Mouse (Mus musculus) 416B (cell line): ENCODE data around the gene Tmem125.
"Not testable (repeated sequence)": the region's sequence is repeated elsewhere in the genome, so short reads cannot be mapped to it uniquely, and the experiment has no call there.

Source experiments
- DNase-seq: peaks from one replicate; pipeline ENCODE4 v3.0.0; 2011; ENCODE audit warnings: low read depth

The Tmem125 gene

GRCm38 (mm10) chr4:118543592-118544260 lies at the start of gene Tmem125:
Tmem125 (minus strand) TSS chr4:118544044.
- no peak for DNase-seq

GRCm38 (mm10) chr4:118589733-118590130 lies 45.9 kb upstream of the Tmem125 start:
- no peak for DNase-seq

DNA sequence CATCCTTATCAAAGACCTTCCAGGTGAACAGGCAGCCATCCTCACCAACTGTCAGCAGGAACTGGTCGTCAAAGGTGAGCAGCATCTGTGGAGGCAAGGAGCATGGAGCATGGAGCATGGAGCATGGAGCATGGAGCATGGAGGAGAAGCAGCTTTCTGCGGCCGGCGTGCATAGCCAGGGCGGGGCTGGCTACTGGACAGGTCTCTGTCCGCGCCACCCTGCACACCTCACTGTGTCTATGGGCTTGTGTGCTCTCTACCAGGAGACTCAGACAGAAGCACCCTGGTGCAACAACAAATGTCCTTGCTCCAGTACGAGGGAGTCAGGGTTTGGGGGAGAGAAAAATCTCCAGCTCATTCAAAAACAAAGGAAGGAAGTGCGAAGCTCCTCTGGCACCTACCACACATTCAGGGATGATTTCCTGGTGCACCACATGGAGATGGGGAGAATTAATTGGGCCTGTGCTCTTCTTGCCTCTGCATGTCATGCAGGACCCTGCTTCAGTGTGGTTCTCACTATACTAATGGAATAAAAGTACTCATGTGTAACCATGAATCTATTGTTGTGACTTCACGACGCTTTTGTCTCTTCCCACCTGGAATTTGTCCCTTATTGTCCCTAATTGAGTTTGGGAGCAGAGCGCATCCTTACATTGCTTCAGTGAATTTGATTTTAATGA lies 45.3 kb upstream of the Tmem125 start:
- no peak for DNase-seq

- DNase-seq = peak; percentile 24
These were observed 38.8 kb upstream of the Tmem125 start for GRCm38 (mm10) chr4:118582629-118583028.

DNA sequence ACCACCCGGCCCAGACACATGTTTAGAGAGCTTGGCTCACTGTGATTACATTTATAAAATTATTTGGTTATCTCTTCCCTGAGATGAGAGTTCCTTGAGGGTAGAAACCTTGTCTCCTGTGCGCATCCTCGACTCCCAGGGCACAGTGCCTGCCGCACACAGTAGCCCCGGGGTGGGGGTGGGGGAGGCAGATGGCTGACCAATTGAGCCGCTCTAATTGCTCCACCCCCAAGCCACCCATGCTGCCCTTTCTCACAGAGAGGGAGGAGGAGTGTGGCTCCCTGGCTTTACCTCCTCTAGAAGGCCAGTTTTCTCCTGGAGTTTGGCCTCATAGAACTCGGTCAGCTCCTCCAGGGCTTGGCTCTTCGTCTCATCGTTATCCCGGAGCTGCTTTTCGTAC lies 37.7 kb upstream of the Tmem125 start:
- DNase-seq = no peak

DNA sequence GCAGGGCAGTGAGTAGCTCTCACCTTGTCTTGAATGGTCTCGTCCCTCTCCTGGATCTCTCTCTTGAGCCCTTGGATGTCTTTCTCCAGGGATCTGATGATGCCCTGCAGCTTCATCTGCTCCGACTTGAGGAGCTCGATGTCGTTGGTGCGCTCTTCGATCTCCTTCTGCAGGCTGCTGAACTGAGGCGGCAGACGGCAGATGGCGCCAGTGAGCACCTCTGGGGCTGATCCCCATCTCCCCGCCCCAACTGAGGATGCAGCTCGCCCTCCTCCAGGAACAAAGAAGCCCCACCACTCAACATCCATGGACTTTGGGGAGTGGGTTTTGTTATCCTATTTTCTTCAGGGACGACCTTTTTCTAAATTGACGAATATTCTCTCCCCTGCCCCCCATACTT lies 35.5 kb upstream of the Tmem125 start:
- peak; percentile 41 for DNase-seq

GRCm38 (mm10) chr4:118576097-118576496 lies 32.3 kb upstream of the Tmem125 start:
- peak; percentile 75 for DNase-seq

DNA sequence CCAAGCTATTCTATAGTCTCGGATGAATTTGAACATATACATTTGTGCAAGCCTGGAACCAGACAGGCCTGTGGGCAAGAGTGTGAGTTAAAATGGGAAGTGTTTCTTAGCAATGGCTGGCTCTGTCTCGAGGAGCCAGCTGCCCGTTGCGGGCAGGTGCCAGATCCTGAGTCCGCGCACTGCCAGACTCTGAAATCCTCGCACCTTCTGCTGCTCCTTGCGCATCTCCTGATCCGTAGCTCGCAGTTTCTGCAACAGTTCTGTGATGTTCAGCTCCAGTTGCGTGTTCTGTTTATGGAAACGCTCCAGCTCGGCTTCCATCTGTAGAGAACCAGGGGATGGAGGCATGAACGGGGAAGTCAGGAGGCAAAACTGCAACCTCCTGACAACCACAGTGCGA lies 27.6 kb upstream of the Tmem125 start:
- no peak for DNase-seq

DNA sequence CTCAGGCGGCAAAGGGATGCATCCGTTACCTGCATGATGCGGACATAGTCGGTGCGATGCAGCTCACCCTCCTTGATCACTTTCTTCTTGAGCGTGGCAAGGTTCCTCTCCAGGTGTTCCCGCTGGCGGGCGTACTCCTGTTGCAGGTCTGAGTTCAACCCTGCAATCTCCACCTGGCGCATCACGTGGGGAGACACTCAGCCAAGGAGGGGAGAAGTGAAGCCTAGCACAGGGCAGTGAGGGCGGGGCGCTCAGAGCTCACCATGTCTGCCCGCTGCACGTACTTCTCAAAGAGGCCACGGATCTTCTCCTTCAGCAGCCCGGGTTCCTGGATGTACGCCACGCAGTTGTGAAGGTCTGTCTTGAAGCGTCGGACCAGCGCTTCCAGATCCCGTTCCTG lies 25.5 kb upstream of the Tmem125 start:
- DNase-seq = no peak

DNA sequence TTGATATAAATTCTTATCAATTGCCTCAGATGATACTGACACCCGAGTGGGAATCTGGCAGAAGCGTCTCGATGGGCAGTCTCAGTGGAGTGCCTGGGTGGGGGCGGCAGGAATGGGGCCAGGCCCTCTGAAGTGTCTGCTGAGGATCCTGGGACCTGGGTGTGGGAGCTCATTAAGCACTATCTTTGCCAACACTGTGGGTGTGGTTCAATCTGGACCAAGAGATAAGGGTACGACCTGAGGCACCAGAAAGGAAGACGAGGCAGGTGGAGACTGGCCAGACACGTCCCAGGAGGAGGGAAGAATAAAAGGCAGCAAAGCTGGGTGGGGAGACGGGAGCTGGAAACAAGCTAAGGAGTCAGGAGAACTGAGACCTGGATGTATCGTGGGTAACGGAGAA lies 24.9 kb upstream of the Tmem125 start:
- DNase-seq = no peak

DNA sequence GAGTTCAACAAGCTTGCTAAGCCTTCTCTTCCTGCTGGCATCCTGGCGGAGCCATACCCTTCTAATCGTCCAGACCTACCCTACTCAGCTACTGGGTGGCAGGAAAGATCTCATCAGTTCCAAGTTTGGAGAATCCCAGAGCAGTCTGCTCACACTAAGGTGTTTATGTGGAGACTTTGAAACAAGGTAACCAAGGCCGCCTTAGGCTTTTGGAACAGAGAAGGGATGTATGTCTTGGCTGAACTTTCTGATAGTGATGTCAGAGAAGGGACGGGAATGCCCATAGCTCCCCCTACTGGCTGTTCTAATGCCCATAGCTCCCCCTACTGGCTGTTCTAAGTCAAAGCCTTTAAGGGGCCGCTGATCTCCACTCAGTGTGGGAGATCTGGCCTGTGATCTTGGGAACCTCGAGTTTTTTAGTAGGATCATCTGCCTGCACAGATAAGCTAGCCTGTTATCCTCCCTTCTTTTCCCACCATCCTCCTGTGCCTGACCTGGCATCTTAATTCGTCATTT lies 22.4 kb upstream of the Tmem125 start:
- DNase-seq = peak; percentile 75

- no peak for DNase-seq
These were observed 21.1 kb upstream of the Tmem125 start for GRCm38 (mm10) chr4:118564926-118565279.

DNA sequence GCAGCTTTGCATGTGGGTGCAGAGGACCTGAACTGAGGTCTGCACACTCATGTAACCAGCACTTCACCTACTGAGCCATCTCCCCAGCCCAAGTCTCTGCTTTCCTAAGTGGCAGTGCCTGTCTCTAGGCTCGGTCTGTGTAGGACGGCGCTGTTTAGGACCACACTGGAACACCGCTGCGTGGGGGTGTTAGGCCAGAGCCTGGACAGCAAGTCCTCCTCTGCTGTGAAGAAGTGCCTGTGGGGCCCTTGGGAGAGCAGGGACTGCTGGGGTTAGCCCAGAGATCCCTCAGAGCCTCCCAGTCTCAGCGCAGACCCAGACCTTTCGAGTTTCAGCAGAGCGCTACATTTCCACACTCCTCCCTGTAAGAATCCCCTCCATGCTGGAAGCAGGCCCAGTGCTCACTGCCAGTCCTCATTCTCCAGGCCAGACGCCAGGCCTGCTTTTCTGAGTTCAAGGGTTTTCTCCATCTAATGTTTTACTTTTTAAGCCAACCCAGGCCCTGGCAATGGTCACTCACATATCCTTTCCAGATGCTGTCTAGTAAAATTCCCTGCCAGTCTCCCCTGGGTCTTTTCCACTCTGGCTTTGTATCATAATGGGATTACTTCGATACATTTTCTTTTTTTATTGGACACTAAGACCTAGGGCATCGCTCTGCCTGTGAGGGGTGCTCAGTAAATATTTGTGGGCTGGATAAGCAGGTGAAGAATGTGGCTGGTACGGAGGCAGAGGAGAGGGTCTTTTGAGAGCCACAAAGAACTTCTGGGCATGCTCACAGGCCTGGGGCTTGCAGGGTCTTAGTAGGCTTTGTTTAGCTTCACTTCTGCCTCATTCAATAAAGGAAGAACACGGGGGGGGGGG lies 20.4 kb upstream of the Tmem125 start:
- DNase-seq = no peak

DNA sequence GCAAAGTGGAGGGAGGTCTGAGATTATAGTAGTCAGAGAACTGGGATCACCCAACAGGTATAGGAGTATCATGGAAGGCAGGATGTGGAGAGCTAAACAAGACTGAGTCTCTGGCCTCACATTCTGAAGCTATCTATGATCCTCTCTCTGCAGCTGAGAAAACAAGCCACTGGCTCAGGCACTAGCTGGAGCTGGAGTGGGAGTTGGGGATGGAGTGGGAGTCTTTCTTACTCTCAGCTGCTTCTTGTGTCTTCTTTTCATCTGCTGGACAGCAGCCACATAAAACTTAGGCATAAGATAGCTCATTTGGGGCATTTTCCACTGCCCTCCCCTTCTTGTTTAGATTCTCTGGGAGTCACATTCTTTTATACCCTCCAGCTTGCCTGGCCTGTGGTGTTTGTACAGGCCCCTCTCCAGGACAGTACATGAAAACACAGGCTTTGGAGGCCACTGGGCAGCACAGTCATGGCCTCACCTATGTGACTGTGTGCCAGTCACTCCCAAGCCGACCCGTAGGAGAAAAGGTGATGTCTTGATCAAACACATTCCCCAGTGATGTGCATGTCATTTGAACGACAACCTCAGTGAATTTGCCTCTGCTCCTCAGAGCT lies 9.3 kb upstream of the Tmem125 start:
- no peak for DNase-seq

DNA sequence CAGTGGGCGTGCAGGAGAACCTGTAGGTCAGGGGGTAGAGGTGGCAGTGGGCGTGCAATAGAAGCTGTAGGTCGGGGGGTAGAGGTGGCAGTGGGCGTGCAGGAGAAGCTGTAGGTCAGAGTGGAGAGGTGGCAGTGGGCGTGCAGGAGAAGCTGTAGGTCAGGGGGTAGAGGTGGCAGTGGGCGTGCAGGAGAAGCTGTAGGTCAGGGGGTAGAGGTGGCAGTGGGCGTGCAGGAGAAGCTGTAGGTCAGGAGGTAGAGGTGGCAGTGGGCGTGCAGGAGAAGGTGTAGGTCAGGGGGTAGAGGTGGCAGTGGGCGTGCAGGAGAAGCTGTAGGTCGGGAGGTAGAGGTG lies 4.3 kb upstream of the Tmem125 start:
- DNase-seq = peak; percentile 64

DNA sequence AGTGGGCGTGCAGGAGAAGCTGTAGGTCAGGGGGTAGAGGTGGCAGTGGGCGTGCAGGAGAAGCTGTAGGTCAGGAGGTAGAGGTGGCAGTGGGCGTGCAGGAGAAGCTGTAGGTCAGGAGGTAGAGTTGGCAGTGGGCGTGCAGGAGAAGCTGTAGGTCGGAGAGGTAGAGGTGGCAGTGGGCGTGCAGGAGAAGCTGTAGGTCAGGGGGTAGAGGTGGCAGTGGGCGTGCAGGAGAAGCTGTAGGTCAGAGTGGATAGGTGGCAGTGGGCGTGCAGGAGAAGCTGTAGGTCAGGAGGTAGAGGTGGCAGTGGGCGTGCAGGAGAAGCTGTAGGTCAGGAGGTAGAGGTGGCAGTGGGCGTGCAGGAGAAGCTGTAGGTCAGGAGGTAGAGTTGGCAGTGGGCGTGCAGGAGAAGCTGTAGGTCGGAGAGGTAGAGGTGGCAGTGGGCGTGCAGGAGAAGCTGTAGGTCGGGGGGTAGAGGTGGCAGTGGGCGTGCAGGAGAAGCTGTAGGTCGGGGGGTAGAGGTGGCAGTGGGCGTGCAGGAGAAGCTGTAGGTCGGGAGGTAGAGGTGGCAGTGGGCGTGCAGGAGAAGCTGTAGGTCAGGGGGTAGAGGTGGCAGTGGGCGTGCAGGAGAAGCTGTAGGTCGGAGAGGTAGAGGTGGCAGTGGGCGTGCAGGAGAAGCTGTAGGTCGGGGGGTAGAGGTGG lies 3.7 kb upstream of the Tmem125 start:
- not testable (repeated sequence) for DNase-seq

GRCm38 (mm10) chr4:118544441-118545127 lies 740 bp upstream of the Tmem125 start:
- no peak for DNase-seq

DNA sequence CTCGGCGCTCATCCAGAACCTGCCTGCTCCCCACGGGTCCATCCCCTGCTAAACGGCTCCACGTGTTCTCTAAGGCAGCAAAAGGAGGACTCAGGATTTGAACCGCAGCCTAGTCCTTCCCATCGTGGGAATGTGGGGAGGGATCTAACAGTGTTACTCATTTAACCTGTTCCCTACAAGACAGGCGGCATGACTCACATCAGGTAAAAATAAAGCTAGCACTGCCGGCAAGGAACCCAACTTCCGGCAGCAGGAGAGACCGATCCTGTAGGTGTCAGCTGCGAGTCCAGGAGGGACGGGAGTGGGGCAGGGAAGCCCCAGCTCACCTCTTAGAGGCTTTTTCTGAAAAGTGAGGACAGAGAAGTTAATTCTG lies 700 bp downstream of the Tmem125 start:
- no peak for DNase-seq

GRCm38 (mm10) chr4:118542510-118543157 lies 1.2 kb downstream of the Tmem125 start:
- no peak for DNase-seq

DNA sequence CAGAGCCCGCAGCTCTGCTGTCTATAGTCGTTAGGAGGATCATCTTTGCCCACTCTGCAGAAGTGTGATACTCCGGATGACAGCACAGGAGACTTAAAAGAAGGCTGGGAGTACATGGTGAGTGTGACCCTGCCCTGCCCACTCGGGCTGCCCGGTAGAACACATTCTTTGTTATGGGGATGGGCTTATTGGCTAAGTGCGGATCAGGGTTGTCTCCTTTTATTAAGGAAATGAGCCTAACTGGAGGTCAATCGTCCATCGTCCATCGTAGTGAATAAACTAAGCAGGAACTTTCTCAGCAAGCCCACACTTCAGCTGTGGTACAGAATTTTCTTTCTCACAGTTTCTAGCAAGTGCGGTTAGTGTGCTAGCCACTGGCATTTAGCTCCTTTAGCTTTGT lies 3.9 kb downstream of the Tmem125 start:
- no peak for DNase-seq

DNA sequence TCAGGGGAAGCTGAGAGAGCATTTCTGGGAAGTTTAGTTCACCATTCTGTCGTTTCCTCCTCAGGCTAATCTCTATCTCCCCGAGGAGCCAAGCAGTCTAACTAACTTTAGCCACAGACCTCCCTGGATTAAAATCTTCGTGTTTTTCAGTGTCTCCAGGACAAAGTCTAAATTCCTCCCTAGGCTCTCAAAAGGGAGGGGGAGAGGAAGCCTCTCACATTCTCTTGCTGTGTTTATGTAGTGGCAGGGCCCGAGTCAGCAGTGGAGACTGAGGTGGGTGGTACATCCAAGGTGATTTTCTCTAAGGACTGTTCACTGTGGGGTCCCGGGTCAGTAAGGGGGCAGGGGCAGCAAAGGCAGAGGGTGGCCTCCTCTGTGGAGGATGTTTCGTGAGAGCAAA lies 6.0 kb downstream of the Tmem125 start:
- DNase-seq = no peak
